Mouse (Mus musculus) liver, adult 10 weeks (tissue): Measurements from ENCODE around the gene Ctnnbl1. TPM values are rescaled to one million over a fixed set of nuclear protein-coding genes. Genes with fewer than 3 reads are reported as not detected.

Experiments
- polyA plus RNA-seq: library from polyadenylated mRNA; stranded (reverse); fragments of 350-450 nt; fragmentation: Illumina TruSeq; extraction: RNeasy Lipid Tissue Mini Kit (QIAGEN cat#74804); gene quantifications from one replicate; pipeline ENCODE4 v1.2.3, GENCODE M21; 2014; ENCODE audit warnings: low read depth, low replicate concordance

Gene Ctnnbl1
- polyA plus RNA-seq, result 1.8 TPM

DNA sequence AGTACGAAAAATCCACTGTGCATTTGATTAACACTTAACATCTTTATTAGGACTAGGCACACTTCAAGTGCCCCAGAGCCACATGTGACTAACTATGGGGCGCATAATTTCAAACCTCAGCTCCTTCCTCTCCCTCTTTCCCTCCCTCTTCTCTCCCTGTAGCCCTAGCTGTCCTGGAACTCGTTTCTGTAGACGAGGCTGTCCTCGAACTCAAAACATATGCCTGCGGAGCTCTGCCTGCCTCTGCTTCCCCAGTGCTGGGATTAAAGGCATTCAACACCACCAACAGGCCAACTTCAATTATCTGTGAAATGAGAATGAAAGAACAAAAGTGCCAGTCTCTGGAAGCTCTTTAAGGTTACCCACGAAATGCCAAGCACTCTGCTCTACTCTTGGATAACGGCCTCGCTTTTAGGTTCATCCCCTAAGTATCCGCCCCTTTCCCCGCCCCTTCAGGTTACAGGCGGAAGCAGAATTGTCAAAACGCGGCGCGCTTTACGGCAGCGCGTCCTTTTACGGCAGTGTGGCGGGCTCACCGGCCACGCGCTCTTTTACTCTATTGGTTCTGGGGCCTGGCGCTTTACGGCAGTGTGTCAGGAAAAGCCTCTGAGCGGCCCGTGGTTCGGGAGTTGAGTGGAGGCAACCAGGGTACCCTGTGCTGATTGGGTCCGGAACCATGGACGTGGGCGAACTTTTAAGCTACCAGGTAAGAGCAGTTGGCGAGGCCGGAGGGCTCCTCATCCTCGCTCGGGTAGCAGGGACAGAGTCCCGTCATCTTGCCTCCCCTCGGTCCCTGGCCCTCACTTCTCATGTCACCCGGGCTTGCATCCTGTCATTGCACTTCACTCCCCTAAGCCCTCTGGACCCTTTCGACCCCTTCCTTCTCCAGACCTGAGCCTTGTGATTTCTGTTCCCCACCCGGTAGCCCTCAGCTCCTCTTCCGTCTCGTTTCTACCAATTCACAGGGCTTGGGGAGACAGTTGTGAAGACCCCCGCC is at the start of gene Ctnnbl1:
Gene Ctnnbl1 (plus strand): TSS at position 548 of the 997 bp plus-strand sequence.

GRCm38 (mm10) chr2:157914105-157914764 is 177.0 kb downstream of the Ctnnbl1 start, which contains the start of gene Vstm2l:
Gene Vstm2l (plus strand): TSS chr2:157914653.

Other genes starting within 250 kb of the Ctnnbl1 start
- not detected for gene Nnat, start 177.3 kb upstream of the Ctnnbl1 start, polyA plus RNA-seq
- 20.3 TPM for gene Blcap, start 166.1 kb upstream of the Ctnnbl1 start, polyA plus RNA-seq
- gene Vstm2l, start 177.3 kb downstream of the Ctnnbl1 start, polyA plus RNA-seq, result not detected